Mouse (Mus musculus) hindlimb bud, embryonic 11.5 days (tissue): Measurements from ENCODE around the gene Mpst.

Experiments
- DNase-seq: peaks from one replicate; pipeline ENCODE4 v3.0.0-alpha.2; 2012; ENCODE audit warnings: low read depth, low spot score; ENCODE audit errors: extremely low spot score

Mpst gene

DNA sequence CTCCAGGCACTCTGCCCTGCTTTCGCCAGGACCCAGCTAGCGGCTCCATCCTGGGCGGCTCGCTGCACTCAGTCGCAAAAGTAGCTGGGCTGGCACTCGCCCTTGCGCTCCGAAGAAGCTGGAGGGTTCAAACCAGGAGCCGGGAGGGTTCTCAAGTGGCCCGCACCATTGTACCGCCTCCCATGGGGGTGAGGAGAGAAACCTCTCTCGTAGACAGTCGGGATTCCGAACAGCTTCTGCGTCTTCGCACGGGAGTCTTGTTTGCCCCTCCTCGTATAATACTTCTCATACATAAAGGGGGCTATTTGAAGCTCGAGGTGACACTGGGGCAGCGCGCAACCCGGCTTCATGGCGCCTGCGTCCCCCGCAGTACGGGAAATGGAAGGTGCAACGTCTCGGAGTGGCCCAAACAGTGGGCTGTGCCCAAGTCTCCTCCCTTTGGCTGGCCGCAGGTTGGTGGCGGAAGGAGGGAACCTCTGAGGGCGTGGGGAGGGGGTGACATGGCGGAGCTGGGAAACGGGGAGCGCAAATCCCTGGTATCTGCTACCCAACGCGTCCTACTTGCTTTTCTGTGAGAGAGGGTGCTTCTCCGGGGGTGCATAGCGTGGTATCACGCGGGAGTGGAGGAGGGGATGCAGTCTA, at the start of gene Mpst:
Mpst (plus strand) TSS at position 124 of the 642 bp plus-strand sequence.
- DNase-seq, result peak; percentile 70

DNA sequence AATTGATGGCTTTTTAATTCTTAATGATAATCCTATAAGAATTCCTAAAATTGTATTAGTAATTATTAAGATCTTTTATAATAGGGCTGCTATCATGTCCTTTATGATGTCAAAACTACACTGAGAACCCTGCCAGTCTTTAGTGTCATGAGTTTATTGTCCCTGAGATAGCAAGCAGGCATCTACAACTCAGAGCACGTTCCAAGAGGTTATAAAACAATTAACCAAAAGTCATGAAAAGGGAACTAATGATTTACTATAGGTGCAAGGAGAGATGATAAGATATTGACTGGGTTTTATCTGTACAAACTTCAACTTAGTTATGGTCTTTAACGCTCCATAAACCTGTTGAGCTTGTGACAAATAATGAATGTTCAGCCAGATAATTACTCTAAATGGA, 40.3 kb upstream of the Mpst start:
- DNase-seq, result no peak

- no peak for DNase-seq
Observed at GRCm38 (mm10) chr15:78366875-78367274, 39.3 kb upstream of the Mpst start.

GRCm38 (mm10) chr15:78367811-78368210, 38.4 kb upstream of the Mpst start:
- DNase-seq, result no peak

DNA sequence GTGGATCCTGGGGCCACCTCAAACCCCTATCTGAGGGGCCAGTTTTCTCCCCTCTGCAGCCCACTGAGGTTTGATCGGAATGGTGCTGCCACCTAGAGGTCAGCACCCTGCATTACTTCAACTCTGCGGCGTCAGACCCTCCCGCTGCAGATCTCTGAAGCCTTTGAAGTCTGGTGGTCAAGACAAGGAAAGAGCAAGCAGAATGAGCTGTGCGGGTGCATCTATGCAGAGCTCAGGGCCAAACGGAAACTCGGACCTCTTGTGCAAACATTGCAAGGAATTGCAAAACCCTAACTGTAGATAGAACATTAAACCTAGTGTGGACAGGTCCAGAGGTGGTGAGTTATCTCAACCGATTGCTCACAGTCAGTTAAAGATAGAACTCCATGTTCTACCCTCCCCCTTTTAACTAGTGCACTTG, 37.3 kb upstream of the Mpst start:
- peak; percentile 6 for DNase-seq

GRCm38 (mm10) chr15:78369641-78370040, 36.6 kb upstream of the Mpst start:
- DNase-seq, result no peak

DNA sequence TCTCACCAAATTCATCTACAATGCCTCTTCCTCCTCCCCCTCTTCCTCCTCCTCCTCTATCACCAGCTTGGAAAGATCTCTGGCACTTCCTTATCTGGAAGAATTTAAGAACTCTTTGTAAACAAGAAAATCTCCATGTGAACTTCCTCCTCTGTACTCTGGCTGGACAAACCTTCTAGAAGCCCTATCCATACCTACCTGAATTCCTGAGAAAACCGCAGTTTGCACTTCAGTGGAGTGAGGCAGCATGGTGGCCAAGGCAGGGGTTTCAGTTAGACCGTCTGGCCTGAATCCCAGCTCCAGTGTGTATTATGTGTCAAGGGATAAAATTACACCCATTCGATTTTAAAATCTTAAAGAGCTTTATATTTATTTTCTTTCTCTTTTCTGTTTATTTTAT, 33.4 kb upstream of the Mpst start:
- DNase-seq, result no peak

DNA sequence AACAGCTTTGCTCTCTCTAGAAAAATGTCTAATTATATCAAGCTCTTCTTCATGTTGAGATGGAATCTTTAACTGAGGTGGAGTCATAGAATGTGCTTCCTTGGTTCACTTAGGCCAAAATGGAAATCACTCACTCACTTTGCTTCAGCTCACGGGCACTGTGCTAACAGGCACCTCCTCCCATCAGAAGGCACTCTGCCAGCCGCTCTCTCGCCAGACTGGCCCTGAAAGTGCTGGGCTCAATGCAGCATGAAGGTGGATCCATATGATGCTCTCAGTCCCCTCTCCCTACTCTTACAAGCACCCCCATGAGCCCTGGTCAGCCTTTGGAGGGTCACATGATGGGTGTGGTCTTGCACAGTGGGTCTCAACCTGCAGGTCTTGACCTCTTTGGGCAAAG, 32.0 kb upstream of the Mpst start:
- DNase-seq, result no peak

GRCm38 (mm10) chr15:78377859-78378258, 28.4 kb upstream of the Mpst start:
- no peak for DNase-seq

GRCm38 (mm10) chr15:78378556-78378955, 27.7 kb upstream of the Mpst start:
- no peak for DNase-seq

GRCm38 (mm10) chr15:78380208-78380607, 26.0 kb upstream of the Mpst start:
- DNase-seq, result no peak

DNA sequence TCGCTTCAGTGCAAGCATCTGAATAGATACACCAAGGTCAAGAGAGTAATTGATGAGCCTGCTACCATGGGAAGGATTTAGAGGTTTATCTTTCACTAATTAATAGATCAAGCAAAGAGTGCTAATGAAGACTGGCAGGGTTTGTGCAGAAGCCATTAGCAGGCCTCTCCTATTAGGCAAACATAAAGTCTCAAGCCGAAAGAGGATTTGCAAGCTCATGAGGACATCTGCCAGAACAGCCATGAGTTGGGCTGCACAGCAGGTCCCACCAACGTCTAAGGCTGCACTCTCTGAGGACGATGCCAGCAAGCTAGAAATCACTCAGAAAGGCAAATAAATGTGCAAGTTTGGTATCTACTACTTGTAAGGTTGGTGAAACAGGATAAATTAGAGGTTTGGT, 25.5 kb upstream of the Mpst start:
- no peak for DNase-seq

GRCm38 (mm10) chr15:78382115-78382514, 24.1 kb upstream of the Mpst start:
- DNase-seq, result no peak

DNA sequence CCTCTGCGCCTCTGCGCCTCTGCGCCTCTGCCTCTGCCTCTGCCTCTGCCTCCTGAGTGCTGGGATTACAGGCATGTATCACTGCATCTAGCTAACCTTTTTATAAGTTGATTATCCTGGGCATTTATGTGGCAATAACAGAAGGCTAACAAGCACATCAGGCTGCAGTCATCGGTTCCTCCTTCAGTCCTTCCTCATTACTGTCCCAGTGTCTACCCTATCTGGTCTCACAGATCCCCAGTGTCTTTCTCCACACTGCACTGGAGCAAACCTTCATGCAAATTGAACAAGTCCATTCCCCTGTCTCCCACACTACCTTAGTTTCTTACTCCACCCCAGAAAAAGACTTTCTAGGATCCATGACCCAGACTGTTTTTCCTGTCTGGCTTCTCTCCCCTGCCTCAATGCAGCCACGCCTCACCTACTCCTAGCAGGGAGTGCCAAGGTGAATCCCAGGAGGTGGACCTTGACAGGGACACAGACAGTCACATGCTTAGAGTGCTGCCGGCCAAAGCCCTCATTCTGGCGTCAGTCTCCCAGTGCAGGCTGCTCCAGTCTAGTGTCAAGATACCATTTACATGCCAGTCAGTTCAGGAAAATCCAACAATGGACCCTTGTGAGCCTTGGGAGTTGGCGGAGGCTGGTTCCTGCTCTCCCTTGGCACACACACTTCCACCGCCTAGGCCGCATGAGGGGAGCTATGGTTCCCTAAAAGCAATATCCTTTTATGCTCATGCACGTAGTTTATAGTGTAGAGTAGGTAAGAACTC, 22.6 kb upstream of the Mpst start:
- no peak for DNase-seq

GRCm38 (mm10) chr15:78384220-78385116, 21.7 kb upstream of the Mpst start:
- no peak for DNase-seq

DNA sequence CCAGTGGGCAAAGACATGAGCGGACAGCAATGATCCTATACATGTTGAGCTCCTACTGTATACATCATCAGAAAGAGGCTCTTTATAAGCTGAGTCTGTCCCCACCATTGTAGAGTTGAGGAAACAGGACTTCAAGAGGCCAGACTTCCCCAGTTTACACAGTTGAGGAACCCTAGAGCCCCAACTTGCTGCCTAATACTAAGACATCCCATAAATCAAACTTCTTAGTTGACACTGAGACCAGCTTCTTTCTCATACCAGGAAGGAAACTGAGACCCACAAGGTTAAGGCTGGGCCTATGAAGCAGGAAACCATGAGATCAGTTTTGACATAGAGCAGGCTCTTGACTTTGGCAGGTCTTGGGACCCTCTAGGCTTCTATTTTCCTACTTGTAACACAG, 20.7 kb upstream of the Mpst start:
- DNase-seq, result no peak

- no peak for DNase-seq
Observed at GRCm38 (mm10) chr15:78390855-78391254, 15.4 kb upstream of the Mpst start.

- no peak for DNase-seq
Observed at GRCm38 (mm10) chr15:78395478-78395962, 10.7 kb upstream of the Mpst start, which contains the start of gene Tex33. TSS of gene Tex33 (minus strand) at chr15:78395912.

- no peak for DNase-seq
Observed at GRCm38 (mm10) chr15:78401345-78401744, 4.9 kb upstream of the Mpst start.

DNA sequence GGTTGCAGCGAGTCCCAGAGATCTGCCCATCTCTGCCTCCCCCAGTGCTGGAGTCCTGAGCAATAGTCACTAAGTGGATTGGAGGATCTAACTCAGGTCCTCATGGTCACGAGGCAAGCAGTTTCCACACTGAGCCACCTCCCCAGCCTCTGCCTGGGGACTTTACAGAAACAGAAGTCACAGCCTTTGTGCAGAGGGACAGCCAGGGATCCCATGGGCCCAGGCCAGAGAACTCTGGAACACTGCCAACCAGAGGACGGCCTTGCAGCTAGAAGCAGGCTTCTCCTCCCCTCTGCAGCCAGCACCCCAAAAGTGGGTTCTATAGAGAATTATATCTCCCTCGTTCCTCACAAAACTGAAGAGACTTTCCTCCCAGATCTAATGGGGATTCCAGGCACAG, 4.3 kb upstream of the Mpst start:
- no peak for DNase-seq

DNA sequence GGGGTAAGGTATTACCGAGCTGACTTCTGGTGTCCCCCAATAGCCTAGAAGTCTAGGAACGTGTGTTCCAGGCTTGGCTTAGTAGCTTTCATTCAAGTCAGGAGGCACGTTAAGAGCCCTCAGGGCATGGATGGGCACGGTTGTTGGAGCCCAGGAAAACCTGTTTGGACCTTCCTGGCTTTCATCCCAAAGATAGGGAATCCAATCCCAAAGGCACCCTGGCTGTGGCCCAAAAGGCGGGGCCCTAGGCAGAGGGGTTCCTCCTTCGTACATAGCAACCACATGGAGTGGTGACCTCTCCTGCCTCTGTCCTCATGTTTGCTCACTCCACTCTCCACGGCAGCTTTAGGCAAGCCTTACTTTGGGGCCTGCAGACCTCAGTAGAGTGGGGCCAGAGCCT, 3.8 kb upstream of the Mpst start:
- no peak for DNase-seq
